Mouse (Mus musculus): ENCODE results near the gene Ube2i. TPM values are rescaled to one million over a fixed set of nuclear protein-coding genes. Genes with fewer than 3 reads are reported as not detected.

The Ube2i gene
- total RNA-seq, 1 experiment from 2014 or later = 232 TPM

DNA sequence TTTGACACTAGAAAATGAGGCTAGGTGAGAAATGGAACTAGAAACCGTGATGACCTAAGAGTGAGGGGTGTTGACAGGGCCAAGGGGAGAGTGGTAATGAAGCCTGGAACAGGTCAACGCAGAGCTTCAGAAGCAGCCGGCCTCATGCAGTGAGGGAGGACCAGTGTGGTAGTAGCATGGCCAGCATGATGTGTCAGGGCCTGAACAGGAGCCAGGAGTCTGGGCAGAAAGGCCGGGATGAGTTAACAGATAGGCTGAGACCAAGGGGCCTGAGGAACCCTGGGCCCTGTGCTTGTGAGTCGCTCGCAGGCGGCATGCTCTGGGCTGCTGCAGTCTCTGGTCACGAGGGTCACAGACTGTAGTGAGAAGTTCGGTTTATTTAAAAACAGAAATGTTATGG lies 55.5 kb downstream of the Ube2i start:
- DNase-seq = no peak

DNA sequence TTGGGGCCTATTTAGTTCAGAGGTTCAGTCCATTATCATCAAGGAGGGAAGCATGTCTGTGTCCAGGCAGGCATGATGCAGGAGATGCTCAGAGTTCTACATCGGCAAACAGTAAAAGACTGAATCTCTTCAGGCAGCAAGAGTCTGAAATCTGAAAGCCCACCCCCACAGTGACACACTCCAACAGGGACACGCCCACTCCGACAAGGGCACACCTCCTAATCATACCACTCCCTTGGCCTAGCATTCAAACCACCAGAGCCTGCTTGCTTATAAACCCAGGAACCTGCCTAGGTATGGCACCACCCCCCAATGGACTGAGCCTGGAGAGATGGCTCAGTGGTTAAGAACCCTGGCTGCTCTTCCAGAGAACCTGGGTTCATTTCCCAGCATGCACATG lies 59.0 kb downstream of the Ube2i start:
- DNase-seq = no peak

Small RNA genes within 50 kb of the gene (microRNA-seq; reads per million reads assigned to microRNA genes)
- 7.6 to 9.0 reads per million in 2 experiments for gene Mir3547

Other genes starting within 250 kb of the Ube2i start
- 30.1 and 30.2 TPM in 2 replicates for gene Tmem204, start 191.0 kb downstream of the Ube2i start, total RNA-seq (2021)
- 19.9 and 27.3 TPM in 2 replicates for gene Telo2, start 158.7 kb downstream of the Ube2i start, total RNA-seq (2021)
- gene Ptx4, start 153.9 kb downstream of the Ube2i start, total RNA-seq (2021) = not detected in 2 replicates
- 33.3 and 35.2 TPM in 2 replicates for gene Clcn7, start 141.2 kb downstream of the Ube2i start, total RNA-seq (2021)
- gene Ccdc154, start 112.2 kb downstream of the Ube2i start, total RNA-seq (2021) = 0.15 TPM in 1 of 2 replicates, not detected in the other
- gene Gm38655, start 99.2 kb downstream of the Ube2i start, total RNA-seq (2021) = 0.37 TPM in 1 of 2 replicates, not detected in the other
- 20.2 and 21.2 TPM in 2 replicates for gene BC003965, start 90.1 kb downstream of the Ube2i start, total RNA-seq (2021)
- gene Unkl, start 86.2 kb downstream of the Ube2i start, total RNA-seq (2021) = 15.9 and 17.8 TPM in 2 replicates
- gene Gnptg, start 34.5 kb downstream of the Ube2i start, total RNA-seq (2021) = 34.3 and 35.7 TPM in 2 replicates
- gene Tsr3, start 34.5 kb downstream of the Ube2i start, total RNA-seq (2021) = 20.4 and 22.9 TPM in 2 replicates
- gene Baiap3, start 18.3 kb downstream of the Ube2i start, total RNA-seq (2021) = 12.1 and 12.6 TPM in 2 replicates
- 1.2 and 1.3 TPM in 2 replicates for gene Prss34, start 23.8 kb upstream of the Ube2i start, total RNA-seq (2021)
- not detected in 2 replicates for gene Prss28, start 34.0 kb upstream of the Ube2i start, total RNA-seq (2021)
- not detected in 2 replicates for gene Prss29, start 44.0 kb upstream of the Ube2i start, total RNA-seq (2021)
- gene Tpsab1, start 70.9 kb upstream of the Ube2i start, total RNA-seq (2021) = 2.1 and 2.9 TPM in 2 replicates
- gene Tpsb2, start 91.7 kb upstream of the Ube2i start, total RNA-seq (2021) = 5.3 and 6.6 TPM in 2 replicates
- gene Tpsg1, start 94.7 kb upstream of the Ube2i start, total RNA-seq (2021) = not detected in 2 replicates
- 38.4 and 45.4 TPM in 2 replicates for gene Cacna1h, start 159.2 kb upstream of the Ube2i start, total RNA-seq (2021)
- not detected in 2 replicates for gene Tekt4, start 180.0 kb upstream of the Ube2i start, total RNA-seq (2021)
- gene Sstr5, start 222.7 kb upstream of the Ube2i start, total RNA-seq (2021) = 0.15 TPM in 1 of 2 replicates, not detected in the other